Mouse (Mus musculus) cerebellum, adult 2 months (tissue): Measurements from ENCODE around the gene Nans.

Source experiments
- CTCF ChIP-seq: fragments of 200-500 bp; IDR thresholded peaks from 2 replicates; pipeline ENCODE4 v1.5.1; 2011; ENCODE audit warnings: low read depth, mild to moderate bottlenecking, control low read depth, low read length, moderate library complexity, borderline replicate concordance; ENCODE audit not compliant: insufficient read depth
- POLR2A ChIP-seq: fragments of 200-500 bp; IDR thresholded peaks from 2 replicates; pipeline ENCODE4 v1.6.1; 2011; ENCODE audit warnings: low read length, control low read depth, borderline replicate concordance; ENCODE audit not compliant: insufficient read depth

DNA sequence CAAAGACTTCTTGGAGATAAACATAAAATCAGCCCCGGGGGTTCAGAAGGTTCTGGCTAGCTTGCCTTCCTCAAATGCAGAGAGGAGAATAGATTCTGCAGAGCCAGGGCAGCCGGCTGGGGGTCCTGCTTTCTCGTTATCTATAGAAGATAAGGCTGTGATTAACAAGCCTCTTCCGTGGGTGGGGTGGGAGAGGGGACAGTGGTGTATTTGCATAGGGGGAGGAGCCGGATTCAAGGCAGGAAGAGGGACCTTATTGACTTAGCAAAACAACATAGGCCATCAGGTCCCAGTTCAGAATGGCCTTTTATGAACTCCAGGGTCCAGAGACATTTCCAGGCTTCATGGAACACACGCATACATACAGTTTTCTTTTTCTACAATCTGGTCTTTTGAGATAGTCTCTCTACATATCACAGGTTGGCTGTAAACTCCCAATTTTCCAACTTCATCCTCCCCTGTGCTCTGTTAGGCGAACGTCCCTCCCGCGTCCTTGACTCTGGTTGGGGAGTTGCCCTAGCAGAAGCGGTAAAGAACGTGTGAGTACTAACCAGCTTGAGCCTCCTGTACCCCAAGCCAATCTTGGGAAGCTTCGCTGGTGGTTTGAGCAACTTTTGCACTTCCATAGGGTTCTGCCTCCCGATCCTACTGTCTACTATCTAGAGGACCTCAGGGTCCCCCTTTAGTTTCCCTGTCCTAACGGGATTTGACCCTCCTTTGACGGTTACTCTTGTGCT, 46.2 kb downstream of the Nans start:
- TF ChIP-seq CTCF (no peak), POLR2A (no peak)
